Mouse (Mus musculus) neural tube, embryonic 12.5 days (tissue): ENCODE measurements around the gene Chst10. TPM values are rescaled to one million over a fixed set of nuclear protein-coding genes. Genes with fewer than 3 reads are reported as not detected.
A peak's percentile ranks its signal among the peaks of the same experiment; 100 is the strongest.

ENCODE experiments used
- ATAC-seq: fragments of 200-750 bp; cut with Nextera tagmentation; 2 replicates; pipeline ENCODE4 v1.8.0; 2017; ENCODE audit warnings: low read depth, mild to moderate bottlenecking, moderate TSS enrichment, moderate library complexity; ENCODE audit not compliant: low FRiP score
- H3K27ac ChIP-seq: fragments of 300-500 bp; sonication (generic); 2 replicates; pipeline ENCODE4 v1.5.1; 2016
- H3K27me3 ChIP-seq: fragments of 300-500 bp; sonication (generic); replicated peaks from 2 replicates; pipeline ENCODE4 v1.6.1; 2016; ENCODE audit warnings: mild to moderate bottlenecking
- H3K36me3 ChIP-seq: fragments of 300-500 bp; sonication (generic); 2 replicates; pipeline ENCODE4 v1.6.1; 2016; ENCODE audit warnings: mild to moderate bottlenecking
- H3K4me1 ChIP-seq: fragments of 300-500 bp; sonication (generic); 2 replicates; pipeline ENCODE4 v1.6.1; 2016
- H3K4me2 ChIP-seq: fragments of 300-500 bp; sonication (generic); replicated peaks from 2 replicates; pipeline ENCODE4 v1.6.1; 2016; ENCODE audit warnings: mild to moderate bottlenecking
- H3K4me3 ChIP-seq: fragments of 300-500 bp; sonication (generic); 2 replicates; pipeline ENCODE4 v1.5.1; 2016
- H3K9ac ChIP-seq: fragments of 300-500 bp; sonication (generic); 2 replicates; pipeline ENCODE4 v1.6.1; 2016; ENCODE audit warnings: mild to moderate bottlenecking
- H3K9me3 ChIP-seq: fragments of 300-500 bp; sonication (generic); 2 replicates; pipeline ENCODE4 v1.6.1; 2016; ENCODE audit warnings: mild to moderate bottlenecking
- WGBS: fragments of 180-500 bp; shearing (Covaris S2); methylation state at CpG from one replicate; pipeline ENCODE4 v1.1.7; 2016; 5-methylcytosine and 5-hydroxymethylcytosine counted together
- polyA plus RNA-seq: library from polyadenylated mRNA; unstranded; fragments of >200 nt; fragmentation: Nextera tagmentation; extraction: Ambion mirVana; gene quantifications from 2 replicates; pipeline ENCODE4 v1.2.1, GENCODE M21; 2016

The Chst10 gene
- polyA plus RNA-seq, 1 experiment from 2014 or later: 29.4 TPM

- peaks cover 17% of the 10 kb centered on the region; the same call in 1 of the 2 replicates for H3K4me1 ChIP-seq
- peak within 1 kb of the TSS; percentile 82 for H3K27ac ChIP-seq
- peaks cover 11% of the 10 kb centered on the region; the same call in 1 of the 2 replicates for H3K27me3 ChIP-seq
- ATAC-seq: peak; percentile 90
- under 1% methylated on average over 47 of the region's 47 CpGs for WGBS
- peaks cover 7% of the 10 kb centered on the region; the same call in 1 of the 2 replicates for H3K36me3 ChIP-seq
- peak within 1 kb of the TSS; percentile 71 for H3K4me3 ChIP-seq
- H3K9me3 ChIP-seq: no peaks in the 10 kb centered on the region
- H3K9ac ChIP-seq: peak within 1 kb of the TSS; percentile 89
- peak within 1 kb of the TSS; percentile 99 for H3K4me2 ChIP-seq
Measured at GRCm38 (mm10) chr1:38836477-38836872, 61.5 kb downstream of the Chst10 start, which contains the start of gene Lonrf2. Lonrf2 (minus strand) TSS chr1:38836711.

- H3K4me1 ChIP-seq: peaks cover 17% of the 10 kb centered on the region; the same call in 1 of the 2 replicates
- no peaks in the 10 kb centered on the region for H3K9me3 ChIP-seq
- ATAC-seq: peak; percentile 74
- peak overlapping the region; percentile 71 for H3K4me3 ChIP-seq
- H3K27ac ChIP-seq: peak overlapping the region; percentile 82
- peaks cover 7% of the 10 kb centered on the region; the same call in 1 of the 2 replicates for H3K36me3 ChIP-seq
- WGBS: 2% methylated on average over 103 of the region's 103 CpGs
- peak overlapping the region; percentile 89 for H3K9ac ChIP-seq
- H3K4me2 ChIP-seq: peak overlapping the region; percentile 99
- peaks cover 11% of the 10 kb centered on the region; the same call in 1 of the 2 replicates for H3K27me3 ChIP-seq
Measured at GRCm38 (mm10) chr1:38835568-38836476, 62.1 kb downstream of the Chst10 start.

DNA sequence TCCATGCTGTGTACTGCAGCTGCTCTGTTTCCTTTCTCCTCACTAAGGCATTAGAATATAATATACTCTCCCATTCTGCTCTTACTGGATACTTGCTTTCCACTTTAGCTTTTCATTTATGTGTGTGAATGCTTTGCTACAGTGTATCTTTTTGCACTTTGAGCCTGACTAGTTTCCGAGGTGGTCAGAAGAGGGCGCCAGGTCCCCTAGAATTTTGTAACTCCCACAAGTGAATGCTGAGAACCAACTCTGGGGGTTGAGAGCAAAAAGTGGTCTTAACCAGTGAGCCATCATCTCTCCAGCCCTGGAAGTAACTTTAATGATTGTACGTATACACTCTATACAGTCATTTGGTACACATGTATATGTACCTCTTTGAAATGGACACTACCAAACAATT, 63.1 kb downstream of the Chst10 start:
- Histone ChIP-seq H3K4me2 (peak overlapping the region; percentile 99), H3K9me3 (no peaks in the 10 kb centered on the region), H3K27ac (no peak overlapping the region), H3K4me1 (peaks cover 17% of the 10 kb centered on the region; the same call in 1 of the 2 replicates), H3K27me3 (peaks cover 11% of the 10 kb centered on the region; the same call in 1 of the 2 replicates), H3K36me3 (peaks cover 7% of the 10 kb centered on the region; the same call in 1 of the 2 replicates), H3K4me3 (peak overlapping the region; percentile 71; the same call in 1 of the 2 replicates), H3K9ac (no peak overlapping the region)
- no peak for ATAC-seq
- 32% methylated on average over 3 of the region's 3 CpGs for WGBS

GRCm38 (mm10) chr1:38824926-38825325, 73.0 kb downstream of the Chst10 start:
- Histone ChIP-seq H3K27ac (no peak overlapping the region), H3K27me3 (no peaks in the 10 kb centered on the region), H3K4me1 (no peaks in the 10 kb centered on the region), H3K4me3 (no peak overlapping the region), H3K9me3 (no peaks in the 10 kb centered on the region), H3K4me2 (no peak overlapping the region), H3K9ac (no peak overlapping the region), H3K36me3 (no peaks in the 10 kb centered on the region)
- 90% methylated on average over 2 of the region's 2 CpGs for WGBS
- no peak for ATAC-seq

GRCm38 (mm10) chr1:38823851-38824250, 74.1 kb downstream of the Chst10 start:
- Histone ChIP-seq H3K36me3 (no peaks in the 10 kb centered on the region), H3K9ac (no peak overlapping the region), H3K27ac (no peak overlapping the region), H3K4me1 (no peaks in the 10 kb centered on the region), H3K4me2 (no peak overlapping the region), H3K27me3 (no peaks in the 10 kb centered on the region), H3K4me3 (no peak overlapping the region), H3K9me3 (no peaks in the 10 kb centered on the region)
- ATAC-seq: no peak
- WGBS: 55% methylated on average over 2 of the region's 2 CpGs

DNA sequence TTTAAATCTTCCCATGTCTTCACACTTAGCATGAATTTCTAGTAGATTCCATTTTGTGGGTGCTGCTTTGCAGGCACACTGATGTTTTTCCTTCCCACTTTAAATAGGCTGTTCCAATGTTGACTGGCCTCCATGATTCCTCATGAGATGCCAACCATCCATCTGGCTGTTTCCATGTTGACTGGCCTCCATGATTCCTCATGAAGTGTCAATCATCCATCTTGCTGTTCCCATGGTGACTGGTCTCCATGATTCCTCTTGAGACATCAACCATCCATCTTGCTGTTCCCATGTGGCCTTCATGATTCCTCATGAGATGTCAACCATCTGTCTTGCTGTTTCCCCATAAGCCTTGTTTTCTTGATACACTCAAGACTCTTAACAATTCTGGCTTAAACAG, 78.3 kb downstream of the Chst10 start:
- Histone ChIP-seq H3K27me3 (no peaks in the 10 kb centered on the region), H3K4me3 (no peak overlapping the region), H3K9me3 (no peaks in the 10 kb centered on the region), H3K9ac (no peak overlapping the region), H3K4me1 (peaks cover 3% of the 10 kb centered on the region; the same call in 1 of the 2 replicates), H3K36me3 (0 out of 2 replicates have a peak, but pooled peaks cover 6% of the 10 kb centered on the region), H3K27ac (no peak overlapping the region), H3K4me2 (no peak overlapping the region)
- no peak for ATAC-seq

GRCm38 (mm10) chr1:38817671-38818070, 80.3 kb downstream of the Chst10 start:
- H3K9ac ChIP-seq: no peak overlapping the region
- H3K27ac ChIP-seq: no peak overlapping the region

GRCm38 (mm10) chr1:38817268-38817667, 80.7 kb downstream of the Chst10 start:
- ATAC-seq: no peak
- WGBS: 73% methylated on average over 9 of the region's 9 CpGs
- peaks cover 3% of the 10 kb centered on the region; the same call in 1 of the 2 replicates for H3K4me1 ChIP-seq

More at GRCm38 (mm10) chr1:38817671-38818070, 80.3 kb downstream of the Chst10 start:
- H3K4me1 ChIP-seq: peaks cover 3% of the 10 kb centered on the region; the same call in 1 of the 2 replicates
- H3K9me3 ChIP-seq: no peaks in the 10 kb centered on the region
- peaks cover 14% of the 10 kb centered on the region for H3K36me3 ChIP-seq
- H3K27me3 ChIP-seq: no peaks in the 10 kb centered on the region
- 75% methylated on average over 3 of the region's 3 CpGs for WGBS
- no peak for ATAC-seq
- no peak overlapping the region for H3K4me2 ChIP-seq
- H3K4me3 ChIP-seq: no peak overlapping the region

DNA sequence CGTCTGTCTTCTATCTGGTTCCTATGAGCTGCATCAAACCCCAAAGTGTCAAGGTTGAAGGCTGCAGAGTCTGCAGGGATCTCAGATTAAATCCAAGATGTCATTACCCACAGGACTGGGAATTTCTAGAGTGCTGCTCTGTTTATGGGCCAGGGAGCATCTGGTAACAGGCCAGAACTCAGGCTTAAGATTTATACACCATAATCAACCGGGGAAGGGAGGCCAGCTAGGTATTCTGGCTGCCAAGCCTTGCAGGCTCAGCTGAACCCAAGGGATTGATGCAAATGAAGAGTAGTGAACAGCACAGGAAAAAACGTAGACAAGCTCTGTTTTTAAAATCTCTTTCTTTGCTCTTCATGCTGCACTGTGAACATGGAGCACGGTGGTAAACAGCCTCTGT, 81.7 kb downstream of the Chst10 start:
- H3K4me1 ChIP-seq: peaks cover 3% of the 10 kb centered on the region; the same call in 1 of the 2 replicates
- peaks cover 26% of the 10 kb centered on the region for H3K36me3 ChIP-seq
- H3K27ac ChIP-seq: no peak overlapping the region
- H3K9me3 ChIP-seq: no peaks in the 10 kb centered on the region
- H3K4me3 ChIP-seq: no peak overlapping the region
- ATAC-seq: no peak
- no peak overlapping the region for H3K4me2 ChIP-seq
- 62% methylated on average over 4 of the region's 4 CpGs for WGBS
- H3K9ac ChIP-seq: no peak overlapping the region
- H3K27me3 ChIP-seq: no peaks in the 10 kb centered on the region

More at GRCm38 (mm10) chr1:38817268-38817667, 80.7 kb downstream of the Chst10 start:
- Histone ChIP-seq H3K9me3 (no peaks in the 10 kb centered on the region), H3K4me3 (no peak overlapping the region), H3K4me2 (no peak overlapping the region), H3K9ac (no peak overlapping the region), H3K36me3 (peaks cover 17% of the 10 kb centered on the region), H3K27ac (no peak overlapping the region), H3K27me3 (no peaks in the 10 kb centered on the region)

Other genes starting within 250 kb of the Chst10 start
- 37.7 and 38.8 TPM in 2 replicates for gene Aff3, start 233.2 kb downstream of the Chst10 start, polyA plus RNA-seq
- gene Lonrf2, start 61.5 kb downstream of the Chst10 start, polyA plus RNA-seq: 8.0 and 8.5 TPM in 2 replicates
- gene Nms, start 41.0 kb upstream of the Chst10 start, polyA plus RNA-seq: 5.3 and 5.9 TPM in 2 replicates
- gene Pdcl3, start 87.4 kb upstream of the Chst10 start, polyA plus RNA-seq: 170 and 175 TPM in 2 replicates